Mouse (Mus musculus) spleen, postnatal 4 days (tissue): ENCODE measurements at regions not wholly inside any gene's neighbourhood (a gene's known extent, or its start where the extent isn't known, plus 50 kb on each side); places are given as distances from the start of the nearest gene placed in this dataset.

Experiments
- DNase-seq, 2 experiments: peaks; one replicate each; pipeline ENCODE4 v3.0.0; 2022; ENCODE audit warnings: low spot score in 2 of 2

- DNase-seq: no peak
Measured at GRCm38 (mm10) chrX:10984894-10985293, 270.1 kb downstream of the Mid1ip1 start.

GRCm38 (mm10) chrX:10991871-10992210 lies 277.0 kb downstream of the Mid1ip1 start:
- no peak for DNase-seq

- no peak for DNase-seq
Measured at GRCm38 (mm10) chrX:10992211-10993004, 277.6 kb downstream of the Mid1ip1 start.

DNA sequence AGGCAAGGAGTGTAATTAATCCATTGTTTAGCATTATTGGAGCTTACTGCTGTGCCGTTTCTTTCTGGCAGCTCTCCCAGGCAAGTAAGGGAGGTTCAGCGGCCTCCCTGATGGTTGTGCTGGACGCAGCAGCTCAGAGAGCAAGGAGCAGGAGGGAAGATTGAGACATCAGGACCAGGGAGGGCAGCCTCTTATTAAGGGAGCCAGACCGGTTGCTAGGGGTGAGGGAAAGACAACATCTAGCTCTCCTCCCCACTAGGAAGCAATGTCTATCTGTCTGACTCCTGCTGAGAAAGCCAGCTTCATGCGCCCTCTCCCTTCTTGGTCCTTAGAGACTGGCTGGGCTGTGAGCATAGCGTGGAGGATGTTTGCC lies 278.2 kb downstream of the Mid1ip1 start:
- no peak for DNase-seq

DNA sequence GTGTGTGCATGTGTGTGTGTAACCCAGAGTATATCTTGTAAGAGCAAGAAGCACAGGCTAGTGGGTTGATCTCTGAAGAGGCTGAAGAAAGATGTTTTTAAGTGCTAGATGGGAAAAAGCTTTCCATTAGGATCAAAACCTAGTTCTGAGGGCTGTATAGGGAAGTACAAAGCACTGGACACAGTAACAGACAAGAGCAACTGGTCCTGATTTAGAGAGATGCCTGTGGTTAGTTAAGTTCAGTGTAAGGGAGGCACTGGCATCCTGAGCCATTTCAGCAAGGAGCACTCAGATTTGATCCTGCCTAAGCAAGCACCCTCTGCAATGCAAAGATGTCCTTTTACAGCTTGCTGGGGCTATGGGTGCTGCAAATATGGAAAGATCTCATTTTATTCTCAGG lies 280.1 kb downstream of the Mid1ip1 start:
- no peak for DNase-seq

DNA sequence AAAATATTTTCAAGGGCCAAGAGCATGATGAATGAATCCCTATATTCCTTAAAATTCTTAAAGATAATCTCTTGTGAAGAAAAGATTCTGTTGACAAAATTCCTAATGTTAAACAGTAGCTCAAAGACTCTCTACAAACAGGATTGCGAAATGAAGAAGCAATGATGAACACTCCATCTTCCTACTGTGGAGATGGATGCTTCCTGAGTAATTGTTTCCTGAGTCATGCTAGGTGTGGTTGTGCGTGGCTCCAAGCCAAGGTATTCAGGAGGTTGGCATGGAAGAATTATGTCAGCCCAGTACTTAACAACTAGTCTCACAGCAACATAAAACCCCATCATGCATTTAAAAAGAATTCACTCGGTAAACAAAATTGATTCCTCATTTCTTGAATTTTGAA lies 286.4 kb downstream of the Mid1ip1 start:
- DNase-seq: no peak

- DNase-seq: no peak
Measured at GRCm38 (mm10) chrX:11039278-11039677, 259.8 kb upstream of the H2al1a start.

- no peak for DNase-seq
Measured at GRCm38 (mm10) chrX:11046769-11047168, 252.3 kb upstream of the H2al1a start.

DNA sequence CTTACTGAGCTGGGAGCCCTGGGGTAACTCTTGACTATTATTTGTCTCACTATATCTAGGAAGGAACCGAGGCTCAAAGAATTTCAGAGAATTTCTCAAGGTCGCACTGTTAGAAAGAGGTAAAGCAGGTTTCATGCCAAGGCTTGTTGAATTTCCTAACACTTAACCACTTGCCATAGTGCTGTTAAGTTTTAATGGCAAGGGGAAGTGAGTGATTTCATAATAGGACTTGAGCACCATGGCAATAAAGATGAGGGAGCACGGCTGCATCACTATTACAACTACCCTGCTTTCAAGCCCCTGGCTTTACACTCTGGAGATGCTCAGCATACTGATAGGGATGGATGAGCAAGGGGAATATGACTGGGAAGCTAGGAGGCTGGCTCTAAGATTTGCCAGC lies 216.9 kb upstream of the H2al1a start:
- DNase-seq: no peak

GRCm38 (mm10) chrX:11082845-11083244 lies 216.2 kb upstream of the H2al1a start:
- no peak for DNase-seq

- DNase-seq: no peak
Measured at GRCm38 (mm10) chrX:11086257-11087072, 212.6 kb upstream of the H2al1a start.

GRCm38 (mm10) chrX:11087913-11088312 lies 211.1 kb upstream of the H2al1a start:
- DNase-seq: peak in 1 of 2 experiments; percentile 15

DNA sequence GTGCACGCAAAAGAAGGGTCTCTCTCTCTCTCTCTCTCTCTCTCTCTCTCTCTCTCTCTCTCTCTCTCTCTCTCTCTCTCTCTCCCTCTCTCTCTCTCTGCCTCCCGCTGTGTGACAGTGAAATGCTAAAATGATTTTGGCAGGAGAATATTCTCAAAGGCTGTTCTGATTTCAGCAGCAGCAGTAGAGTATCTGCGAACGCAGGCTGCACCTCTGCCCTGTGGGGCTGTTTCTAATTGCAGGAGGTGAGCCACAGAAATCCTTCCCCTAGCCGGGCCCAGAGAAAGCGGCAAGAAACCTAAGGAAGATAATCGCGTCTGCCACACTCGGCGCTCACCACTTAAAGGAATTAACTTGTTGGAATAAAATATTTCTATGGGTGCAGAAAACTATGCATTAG lies 210.6 kb upstream of the H2al1a start:
- DNase-seq: no peak

DNA sequence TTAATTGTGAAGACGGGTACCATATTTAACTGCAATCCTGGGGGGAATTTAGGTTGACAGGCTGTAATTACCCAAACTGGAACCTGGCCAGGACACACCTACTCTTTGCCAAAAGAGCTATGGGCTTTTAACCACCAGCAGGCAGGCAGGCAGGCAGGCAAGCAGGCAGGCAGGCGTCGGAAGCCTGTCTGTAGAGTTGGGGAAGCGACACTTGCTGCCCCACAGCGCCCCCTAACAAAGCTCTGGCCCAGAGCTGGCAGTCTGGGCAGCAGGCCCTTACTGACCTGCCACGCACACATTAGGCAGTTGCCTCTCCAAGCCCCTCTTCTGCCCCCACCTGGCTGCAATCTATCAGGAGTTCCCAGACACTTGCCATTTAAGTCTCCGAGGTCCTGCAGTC lies 208.6 kb upstream of the H2al1a start:
- DNase-seq: peak; percentile 31 to 64

DNA sequence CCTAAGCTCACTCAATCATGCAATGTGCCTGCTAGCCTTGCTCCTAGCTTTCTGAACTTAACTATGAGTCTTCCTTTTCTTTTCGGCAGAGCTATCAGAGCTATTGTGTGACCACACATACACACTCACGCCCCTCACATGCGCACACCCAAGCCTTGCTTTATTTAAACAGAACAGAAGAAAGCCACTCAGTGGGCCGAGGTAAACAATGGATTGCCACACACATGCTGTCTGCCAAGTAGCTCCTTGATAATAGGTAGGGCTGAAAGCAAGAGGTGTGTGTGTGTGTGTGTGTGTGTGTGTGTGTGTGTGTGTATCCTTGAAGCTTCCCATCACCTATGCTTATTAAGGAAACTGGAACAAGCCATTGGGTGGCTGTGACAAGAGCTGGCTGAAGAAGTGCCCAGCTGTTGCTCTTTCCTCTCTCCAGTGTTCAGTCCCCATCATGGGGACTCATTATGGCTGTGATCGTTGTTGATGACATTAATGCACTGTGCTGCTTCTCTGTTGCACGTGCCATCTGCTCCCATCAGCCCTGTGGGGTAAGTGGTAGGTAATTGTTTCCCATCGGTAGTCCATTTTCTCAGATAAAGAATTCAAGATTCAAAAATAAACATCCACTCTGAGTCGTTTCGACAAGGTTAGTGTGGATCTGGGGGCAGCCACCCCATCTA lies 201.3 kb upstream of the H2al1a start:
- DNase-seq: peak in 1 of 2 experiments; percentile 17

DNA sequence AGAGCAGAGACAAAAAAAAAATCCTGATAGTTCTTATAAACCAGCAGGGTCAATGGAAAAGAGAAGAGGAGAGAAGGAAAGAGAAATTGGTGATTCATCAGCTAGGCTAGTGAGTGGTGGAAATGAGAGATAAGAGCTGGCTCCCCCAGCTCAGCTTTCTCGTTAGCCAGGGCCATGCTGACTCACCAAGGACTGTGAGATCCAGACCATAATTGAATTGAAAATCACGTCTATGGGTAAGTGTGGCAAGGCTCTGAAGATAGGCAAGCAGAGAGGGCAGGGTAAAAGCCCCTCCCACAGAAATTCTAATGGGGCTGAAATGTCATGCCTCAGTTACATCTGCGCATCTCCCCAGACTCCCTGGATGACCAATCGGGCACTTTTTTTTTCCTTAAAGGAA lies 200.7 kb upstream of the H2al1a start:
- no peak for DNase-seq

GRCm38 (mm10) chrX:11099146-11100087 lies 199.6 kb upstream of the H2al1a start:
- DNase-seq: no peak

DNA sequence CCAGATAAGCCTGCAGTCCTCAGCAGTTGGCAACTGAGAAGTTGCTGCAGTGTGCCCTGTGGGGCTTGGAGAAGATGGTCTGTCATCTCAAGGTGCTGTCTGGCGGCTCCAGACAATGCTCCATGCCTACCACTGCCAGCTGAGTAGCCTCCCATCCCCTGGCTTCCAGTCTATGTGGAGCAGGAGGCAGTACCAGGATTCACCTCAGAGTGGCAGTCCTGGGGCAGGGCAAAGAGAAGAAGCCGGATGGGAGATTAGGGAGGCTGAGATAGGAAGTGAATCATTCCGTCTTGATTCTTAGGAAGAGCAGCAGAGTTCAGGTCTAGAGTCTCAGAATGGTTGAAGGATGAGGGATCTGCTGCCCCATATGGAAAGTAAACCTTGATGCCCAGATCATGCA lies 198.1 kb upstream of the H2al1a start:
- DNase-seq: no peak

- no peak for DNase-seq
Measured at GRCm38 (mm10) chrX:11131253-11131652, 167.8 kb upstream of the H2al1a start.

DNA sequence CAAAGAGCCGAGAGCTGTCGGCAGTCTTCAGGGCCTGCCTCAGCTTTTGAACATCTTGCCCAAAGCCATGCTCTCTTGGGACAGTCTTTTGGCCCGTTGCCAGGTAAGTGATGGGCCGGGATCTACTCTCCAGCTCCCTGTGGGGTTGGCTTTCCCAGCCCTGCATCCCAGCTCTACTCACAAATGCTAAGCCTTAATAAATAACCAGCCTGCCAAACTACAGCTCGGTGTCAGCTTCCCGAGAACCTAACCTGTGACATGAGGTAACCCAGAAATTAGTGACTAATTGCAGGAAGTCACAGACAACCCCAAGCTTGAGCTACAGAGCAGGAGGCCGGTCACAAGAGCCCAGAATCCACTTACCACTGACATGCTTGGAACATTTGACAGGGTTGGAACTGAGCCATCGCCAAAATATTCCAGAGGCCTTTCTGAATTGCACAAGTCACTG lies 159.1 kb upstream of the H2al1a start:
- DNase-seq: no peak

DNA sequence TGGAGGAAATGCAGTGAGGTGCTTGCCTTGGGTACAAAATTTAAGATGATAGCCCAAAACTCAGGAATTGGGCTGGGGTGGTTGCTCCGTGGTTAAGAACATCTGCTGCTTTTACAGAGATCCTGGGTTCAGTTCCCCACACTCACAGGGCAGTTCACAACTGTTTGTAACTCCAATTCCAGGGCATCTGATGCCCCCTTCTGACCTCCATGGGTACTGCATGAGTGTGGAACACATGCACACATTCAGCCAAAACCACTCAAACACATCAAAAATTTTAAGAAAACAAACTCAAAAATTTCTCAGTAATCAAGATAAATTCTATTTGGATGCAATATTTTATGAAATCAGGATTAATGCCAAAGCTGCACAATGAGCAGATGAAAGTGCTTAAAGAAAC lies 157.8 kb upstream of the H2al1a start:
- no peak for DNase-seq
